Mouse (Mus musculus) small intestine, adult 2 months (tissue): Measurements from ENCODE around the gene Disp2.

Experiments used
- CTCF ChIP-seq: fragments of 200-500 bp; IDR thresholded peaks from 2 replicates; pipeline ENCODE4 v1.5.1; 2012; ENCODE audit warnings: low read depth, mild to moderate bottlenecking, control low read depth, inconsistent platforms, low read length, moderate library complexity, mixed read lengths; ENCODE audit not compliant: insufficient replicate concordance, insufficient read length; ENCODE audit errors: extremely low read depth
- POLR2A ChIP-seq: fragments of 200-500 bp; IDR thresholded peaks from 2 replicates; pipeline ENCODE4 v1.6.1; 2012; ENCODE audit warnings: low read depth, mild to moderate bottlenecking, control low read depth, inconsistent platforms, low read length, moderate library complexity

- TF ChIP-seq POLR2A (no peak), CTCF (no peak)
Measured at GRCm38 (mm10) chr2:118745915-118746901, 33.3 kb upstream of the Disp2 start.
